Comparison of ENCODE assay signal across 9 mouse cellular contexts in the genomic region with DNA sequence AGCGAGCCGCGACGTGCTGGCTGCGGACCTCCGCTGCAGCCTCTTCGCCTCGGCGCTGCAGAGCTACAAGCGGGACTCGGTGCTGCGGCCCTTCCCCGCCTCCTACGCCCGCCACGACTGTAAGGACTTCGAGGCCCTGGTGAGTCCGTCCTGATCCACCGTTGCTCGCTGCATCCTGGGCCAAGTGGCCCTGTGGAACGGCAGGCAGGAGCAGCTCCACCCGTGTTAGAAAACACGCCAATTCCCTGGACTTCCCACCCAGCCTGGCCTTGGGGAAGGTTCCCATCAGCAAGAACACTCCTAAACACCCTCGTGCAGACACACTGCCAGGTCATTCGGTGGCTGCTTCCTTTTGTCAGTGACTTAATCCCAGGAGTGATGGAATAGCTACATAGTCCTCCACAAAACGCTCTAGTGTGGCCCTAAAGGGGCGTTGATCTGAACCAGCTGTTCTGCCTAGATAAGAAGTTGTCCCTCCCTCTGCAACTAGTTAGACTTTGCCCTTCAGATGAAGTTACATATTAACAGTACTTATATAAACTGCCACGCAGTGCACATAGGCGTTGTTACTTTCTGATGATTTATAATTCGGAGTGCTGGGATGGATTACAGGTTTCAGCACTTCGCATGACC. TPM values are rescaled to one million over a fixed set of nuclear protein-coding genes. Genes with fewer than 3 reads are reported as not detected.
DNase-seq lines count a peak whose midpoint lies in the region; ATAC-seq and TF ChIP-seq lines count a peak whose summit lies in the region.
"Had no signal": no experiment of that assay in that cellular context is flagged by ENCODE, and none has a peak within 500 bp of the region (broad histone marks: within the 10 kb centered on the region; RNA-seq: fewer than 3 reads in every experiment).

No protein-coding gene starts in this region.

- H3K27ac ChIP-seq in bone marrow, adult 2 months (ENCODE audit: control insufficient read depth, insufficient read depth, low read depth, low read length, poor library complexity), result peak overlapping the region; percentile 96
- H3K27ac ChIP-seq in heart, embryonic 16.5 days (ENCODE audit: low read length), result peak overlapping the region; percentile 77
- H3K27ac ChIP-seq in neural tube, embryonic 15.5 days (replicated peaks), result peak overlapping the region; percentile 90

- no peak; the same call in 1 of the 2 replicates for TF ChIP-seq CTCF in bone marrow, adult 2 months (IDR thresholded peaks at IDR 0.05; ENCODE audit: control insufficient read depth, insufficient read depth, low read length)

- no peaks in the 10 kb centered on the region for H3K9me3 ChIP-seq in heart, embryonic 16.5 days (replicated peaks; ENCODE audit: control insufficient read depth, low read length)
- no peaks in the 10 kb centered on the region for H3K9me3 ChIP-seq in neural tube, embryonic 15.5 days (replicated peaks)

- no peaks in the 10 kb centered on the region for H3K27me3 ChIP-seq in heart, embryonic 16.5 days (ENCODE audit: control insufficient read depth, insufficient read depth, low read length)
- no peaks in the 10 kb centered on the region for H3K27me3 ChIP-seq in neural tube, embryonic 15.5 days (replicated peaks)

- 3% methylated on average over 31 of the region's 31 CpGs for WGBS in bone marrow, adult 2 months
- WGBS in heart, embryonic 16.5 days, result 9% methylated on average over 31 of the region's 31 CpGs
- 9% methylated on average over 30 of the region's 31 CpGs for WGBS in neural tube, embryonic 15.5 days

- TF ChIP-seq POLR2A in bone marrow, adult 2 months (IDR thresholded peaks at IDR 0.05; ENCODE audit: borderline replicate concordance, control insufficient read depth, low read depth, low read length), result no peak; the same call in 1 of the 2 replicates

- peak; percentile 74 to 76 for DNase-seq in heart, adult 18-20 months
- no peak for DNase-seq in heart, postnatal 4 days
- peak; percentile 84 for DNase-seq in liver
- DNase-seq in right cerebral cortex, postnatal 25 days, result no peak
- no peak for DNase-seq in cerebellum, adult 11 months

- H3K9ac ChIP-seq in heart, embryonic 16.5 days (ENCODE audit: low read length), result peak overlapping the region; percentile 91
- peak overlapping the region; percentile 85 for H3K9ac ChIP-seq in neural tube, embryonic 15.5 days (replicated peaks)

- peaks cover 6% of the 10 kb centered on the region for H3K4me1 ChIP-seq in bone marrow, adult 2 months (ENCODE audit: control insufficient read depth, insufficient read depth, low read length)
- H3K4me1 ChIP-seq in heart, embryonic 16.5 days (ENCODE audit: control insufficient read depth, insufficient read depth, low read length), result peaks cover 11% of the 10 kb centered on the region
- peaks cover 29% of the 10 kb centered on the region for H3K4me1 ChIP-seq in neural tube, embryonic 15.5 days

- ATAC-seq in heart, embryonic 16.5 days (replicated peaks; ENCODE audit: extremely low read depth, insufficient read depth, low FRiP score), result peak; percentile 2; the same call in 1 of the 2 replicates
- ATAC-seq in neural tube, embryonic 15.5 days (ENCODE audit: low FRiP score), result peak; percentile 21

- peak overlapping the region; percentile 89 for H3K4me3 ChIP-seq in bone marrow, adult 2 months (replicated peaks; ENCODE audit: control insufficient read depth, low read depth, low read length)
- H3K4me3 ChIP-seq in heart, embryonic 16.5 days (ENCODE audit: low read length), result peak overlapping the region; percentile 77
- peak overlapping the region; percentile 57 for H3K4me3 ChIP-seq in neural tube, embryonic 15.5 days (replicated peaks)

- peak overlapping the region; percentile 97 for H3K4me2 ChIP-seq in heart, embryonic 16.5 days (ENCODE audit: low read depth, low read length)
- peak overlapping the region; percentile 94 for H3K4me2 ChIP-seq in neural tube, embryonic 15.5 days

- no peaks in the 10 kb centered on the region for H3K36me3 ChIP-seq in heart, embryonic 16.5 days (ENCODE audit: control insufficient read depth, insufficient read depth)
- no peaks in the 10 kb centered on the region for H3K36me3 ChIP-seq in neural tube, embryonic 15.5 days

RNA-seq across cellular contexts. Expression of gene Parp16, which starts 20.5 kb away (rescaled TPM):
- 1 to 10 TPM; 2.3 to 2.9 TPM for total RNA-seq in heart, adult 18-20 months (2021)
- total RNA-seq in heart, postnatal 4 days (2021), result 1 to 10 TPM; 3.7 to 3.8 TPM
- polyA plus RNA-seq in bone marrow, adult 2 months (2011; ENCODE audit: insufficient read depth, insufficient read length, low replicate concordance, missing spikeins), result 4.3 and 7.0 TPM in 2 replicates
- polyA plus RNA-seq in heart, embryonic 16.5 days (2015; fragmentation: Nextera tagmentation; extraction: Ambion mirVana), result 5.4 and 6.5 TPM in 2 replicates
- polyA plus RNA-seq in neural tube, embryonic 15.5 days (2015; fragmentation: Nextera tagmentation; extraction: Ambion mirVana), result 6.4 and 8.9 TPM in 2 replicates

RNA-seq across cellular contexts. Expression of gene Cilp, which starts 49.4 kb away (rescaled TPM):
- 1 to 10 TPM; 2.8 to 3.3 TPM for total RNA-seq in heart, adult 18-20 months (2021)
- total RNA-seq in heart, postnatal 4 days (2021), result 1 to 10 TPM; 1.4 to 1.5 TPM
- polyA plus RNA-seq in bone marrow, adult 2 months (2011; ENCODE audit: insufficient read depth, insufficient read length, low replicate concordance, missing spikeins), result 0.40 TPM in 1 of 2 replicates, not detected in the other
- 0.08 and 0.14 TPM in 2 replicates for polyA plus RNA-seq in heart, embryonic 16.5 days (2015; fragmentation: Nextera tagmentation; extraction: Ambion mirVana)
- polyA plus RNA-seq in neural tube, embryonic 15.5 days (2015; fragmentation: Nextera tagmentation; extraction: Ambion mirVana), result 0.58 and 0.79 TPM in 2 replicates
- total RNA-seq: neutrophil, adult 5-6 weeks had no signal

Comparison
In these comparisons a context has a peak if more than half of its experiments do, and no peak if none do; other contexts are left out.
1. DNase-seq: peak in heart, adult 18-20 months (2 of 2) and liver (single experiment); none in heart, postnatal 4 days (single experiment), right cerebral cortex, postnatal 25 days (single experiment) and cerebellum, adult 11 months (single experiment).
2. Peak in every context shown above with its lines, with median percentiles within 50 percentile points of each other: H3K27ac ChIP-seq and H3K4me3 ChIP-seq.